Mouse (Mus musculus) cerebellum, adult 2 months (tissue): ENCODE results near the gene Klf13.

Source experiments
- CTCF ChIP-seq: fragments of 200-500 bp; IDR thresholded peaks from 2 replicates; pipeline ENCODE4 v1.5.1; 2011; ENCODE audit warnings: low read depth, mild to moderate bottlenecking, control low read depth, low read length, moderate library complexity, borderline replicate concordance; ENCODE audit not compliant: insufficient read depth
- POLR2A ChIP-seq: fragments of 200-500 bp; IDR thresholded peaks from 2 replicates; pipeline ENCODE4 v1.6.1; 2011; ENCODE audit warnings: low read length, control low read depth, borderline replicate concordance; ENCODE audit not compliant: insufficient read depth

- TF ChIP-seq CTCF, result no peak
- no peak for TF ChIP-seq POLR2A
Observed at GRCm38 (mm10) chr7:63930132-63930531, 8.6 kb downstream of the Klf13 start.
